Mouse (Mus musculus): ENCODE data around the gene Slc27a1. TPM values are rescaled to one million over a fixed set of nuclear protein-coding genes. Genes with fewer than 3 reads are reported as not detected.
A peak's percentile ranks its signal among the peaks of the same experiment; 100 is the strongest.

Slc27a1 gene
- total RNA-seq, 2 experiments from 2014 or later: 2.0 to 3.9 TPM

DNA sequence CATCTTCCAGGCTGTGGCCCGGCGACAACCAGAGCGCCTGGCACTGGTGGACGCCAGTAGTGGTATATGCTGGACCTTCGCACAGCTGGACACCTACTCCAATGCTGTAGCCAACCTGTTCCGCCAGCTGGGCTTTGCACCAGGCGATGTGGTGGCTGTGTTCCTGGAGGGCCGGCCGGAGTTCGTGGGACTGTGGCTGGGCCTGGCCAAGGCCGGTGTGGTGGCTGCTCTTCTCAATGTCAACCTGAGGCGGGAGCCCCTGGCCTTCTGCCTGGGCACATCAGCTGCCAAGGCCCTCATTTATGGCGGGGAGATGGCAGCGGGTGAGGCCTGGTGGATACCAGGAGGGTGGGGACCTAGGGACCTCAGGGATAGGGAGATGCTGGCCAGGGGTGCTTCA is 10.8 kb downstream of the Slc27a1 start:
- no peak for ATAC-seq (ENCODE audit: poor library complexity, severe bottlenecking)

DNA sequence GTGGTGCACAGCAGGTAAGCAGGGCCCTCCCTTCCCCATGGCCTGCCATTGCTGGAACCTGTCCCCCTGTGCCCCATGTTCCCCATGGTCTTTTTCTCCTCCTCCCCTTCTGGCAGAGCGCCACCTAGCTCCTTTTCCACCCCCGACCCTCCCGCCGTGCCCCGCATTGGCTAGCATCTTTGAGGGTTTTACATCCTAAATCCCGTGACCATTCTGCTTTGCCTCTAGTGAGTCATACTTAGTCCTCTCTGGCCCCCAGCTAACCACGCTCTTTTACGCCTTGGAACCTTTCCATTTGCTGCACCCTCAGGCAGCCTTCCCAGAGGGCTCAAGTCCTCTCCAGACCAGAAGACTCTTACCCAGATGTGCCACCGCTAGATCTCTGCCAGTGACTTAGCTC is 11.5 kb downstream of the Slc27a1 start:
- ATAC-seq (ENCODE audit: poor library complexity, severe bottlenecking): no peak

DNA sequence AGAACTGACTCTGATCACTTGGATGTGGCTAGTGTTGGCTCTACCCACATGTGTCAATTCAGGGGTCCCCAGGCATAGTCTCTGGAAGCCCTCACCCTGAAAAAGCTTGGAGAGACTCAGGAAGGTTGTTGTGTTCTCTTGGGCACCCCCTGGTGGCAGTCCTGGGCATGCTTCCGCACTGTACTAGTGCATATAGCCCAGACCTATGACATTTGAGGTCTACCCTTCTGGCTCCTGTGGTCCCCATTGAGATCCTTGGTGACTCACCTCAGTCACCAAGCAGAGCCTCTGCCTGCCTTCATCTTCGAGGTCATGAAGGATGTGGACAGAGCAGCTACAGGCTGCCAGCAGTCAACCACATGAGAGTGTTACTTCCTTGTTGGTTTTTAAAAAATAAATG is 18.2 kb downstream of the Slc27a1 start:
- ATAC-seq (ENCODE audit: poor library complexity, severe bottlenecking): peak; percentile 50

DNA sequence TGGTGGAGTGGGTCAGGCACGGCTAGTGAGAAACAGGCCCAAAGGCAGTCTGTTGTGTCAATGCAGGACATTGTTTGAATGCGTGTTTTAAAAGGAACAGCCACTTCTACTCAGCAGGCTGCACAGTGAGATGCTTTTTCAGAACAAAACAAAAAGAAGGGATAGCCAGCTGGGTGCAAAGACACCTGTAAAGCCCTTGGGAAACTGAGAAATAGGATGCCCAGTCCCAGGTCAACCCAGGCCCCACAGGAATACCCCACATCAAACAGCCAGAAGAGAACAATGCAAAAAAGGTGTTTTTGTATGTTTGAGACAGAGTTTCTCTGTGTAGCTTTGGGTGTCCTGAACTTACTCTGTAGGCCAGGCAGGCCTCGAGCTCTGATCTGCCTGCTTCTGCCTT is 20.1 kb downstream of the Slc27a1 start:
- ATAC-seq (ENCODE audit: poor library complexity, severe bottlenecking): no peak

DNA sequence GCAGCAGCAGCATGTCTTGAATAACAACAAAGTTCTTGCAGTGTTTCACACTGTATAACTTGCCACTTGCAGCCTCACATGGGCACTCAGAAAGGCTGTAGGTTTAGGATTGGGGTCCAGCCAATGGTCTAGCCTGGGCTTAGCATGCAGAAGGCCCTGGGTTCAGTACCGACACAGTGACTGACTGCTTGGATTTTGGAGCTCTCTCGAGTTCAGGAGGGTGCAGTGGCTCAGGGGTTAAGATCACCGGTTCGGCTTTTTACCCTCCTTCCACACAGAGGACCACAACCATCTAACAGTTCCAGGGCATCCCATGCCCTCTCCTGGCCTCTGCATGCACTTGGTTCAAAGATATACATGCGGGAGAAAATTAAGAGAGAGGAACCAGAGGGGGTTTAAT is 22.3 kb downstream of the Slc27a1 start:
- ATAC-seq (ENCODE audit: poor library complexity, severe bottlenecking): no peak

DNA sequence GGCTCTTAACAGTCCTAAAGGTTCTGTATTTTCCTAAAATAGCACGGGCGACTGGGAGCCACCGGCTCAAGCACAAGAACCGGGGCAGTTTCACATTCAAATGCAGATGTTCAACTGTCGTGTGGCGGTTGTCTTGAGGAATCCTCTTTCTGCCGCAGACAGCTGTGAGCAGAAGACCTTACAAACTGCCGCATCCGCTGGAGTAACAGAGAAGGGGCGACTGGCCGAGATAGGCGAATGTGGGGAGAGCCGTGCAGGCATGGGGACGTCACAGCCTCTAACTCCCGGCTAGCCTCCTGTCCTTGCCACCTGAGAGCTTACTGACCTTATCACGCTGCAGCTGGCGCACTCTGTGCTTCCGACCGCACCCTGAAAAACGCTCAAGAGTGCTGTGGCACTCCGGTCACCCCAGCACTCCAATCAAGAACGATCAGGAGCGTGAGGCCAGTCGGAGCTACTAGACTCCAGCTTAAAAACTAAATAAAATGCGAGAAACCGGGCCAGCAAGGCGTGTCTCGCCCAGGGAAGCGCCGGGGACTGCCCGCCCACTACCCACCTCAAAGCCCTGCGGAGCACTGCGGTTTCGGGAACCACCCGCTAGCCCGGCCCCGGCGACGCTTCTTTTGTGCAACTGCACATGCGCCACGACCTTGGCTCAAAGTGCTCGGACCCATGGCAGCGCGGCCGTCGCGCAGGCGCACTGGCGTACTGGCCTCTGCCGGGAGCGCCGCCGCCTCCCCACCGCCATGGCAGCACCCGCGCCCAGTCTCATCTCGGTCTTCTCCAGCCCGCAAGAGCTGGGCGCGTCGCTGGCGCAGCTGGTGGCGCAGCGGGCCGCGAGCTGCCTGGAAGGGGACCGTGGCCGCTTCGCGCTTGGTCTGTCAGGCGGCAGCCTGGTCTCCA is 23.0 kb downstream of the Slc27a1 start, which contains the start of gene Pgls:
Pgls (plus strand) TSS at position 706 of the 903 bp plus-strand sequence.
- ATAC-seq (ENCODE audit: poor library complexity, severe bottlenecking): peak; percentile 71

DNA sequence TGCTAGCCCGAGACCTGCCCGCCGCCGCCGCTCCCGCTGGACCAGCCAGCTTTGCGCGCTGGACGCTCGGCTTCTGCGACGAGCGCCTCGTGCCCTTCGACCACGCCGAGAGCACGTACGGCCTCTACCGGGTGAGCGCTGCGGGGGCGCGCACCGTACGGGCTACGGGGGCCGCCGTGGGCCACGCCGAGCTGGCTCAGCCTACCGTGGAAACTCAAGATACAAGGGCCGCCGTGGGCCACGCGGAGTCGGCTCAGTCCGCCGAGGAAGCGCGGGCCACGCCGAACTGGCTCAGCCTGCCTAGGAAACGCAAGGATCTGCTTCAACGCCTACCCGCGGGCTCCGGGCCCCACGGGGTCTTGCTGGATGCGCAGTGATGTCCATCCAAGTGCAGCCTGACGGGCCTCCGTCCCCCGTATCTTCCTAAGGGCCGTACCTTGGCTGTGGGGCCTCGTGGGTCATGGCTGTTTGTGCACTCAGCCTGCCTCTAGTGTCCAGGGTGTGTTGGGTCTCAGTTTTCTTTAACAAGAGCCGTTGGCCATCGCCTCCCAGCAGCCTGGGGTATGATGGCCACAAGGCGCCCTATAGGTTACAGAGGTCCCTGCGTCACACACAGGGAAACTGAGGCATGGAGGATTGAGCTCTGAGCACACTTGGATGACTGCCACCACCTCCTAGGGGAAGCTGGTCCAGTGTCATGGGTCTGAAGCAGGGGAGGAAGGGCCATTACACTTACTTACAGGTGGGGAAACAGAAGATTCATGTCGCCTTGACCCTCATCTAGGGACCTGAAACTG is 23.9 kb downstream of the Slc27a1 start:
- peak; percentile 19; the same call in 1 of the 2 replicates for ATAC-seq (ENCODE audit: poor library complexity, severe bottlenecking)

DNA sequence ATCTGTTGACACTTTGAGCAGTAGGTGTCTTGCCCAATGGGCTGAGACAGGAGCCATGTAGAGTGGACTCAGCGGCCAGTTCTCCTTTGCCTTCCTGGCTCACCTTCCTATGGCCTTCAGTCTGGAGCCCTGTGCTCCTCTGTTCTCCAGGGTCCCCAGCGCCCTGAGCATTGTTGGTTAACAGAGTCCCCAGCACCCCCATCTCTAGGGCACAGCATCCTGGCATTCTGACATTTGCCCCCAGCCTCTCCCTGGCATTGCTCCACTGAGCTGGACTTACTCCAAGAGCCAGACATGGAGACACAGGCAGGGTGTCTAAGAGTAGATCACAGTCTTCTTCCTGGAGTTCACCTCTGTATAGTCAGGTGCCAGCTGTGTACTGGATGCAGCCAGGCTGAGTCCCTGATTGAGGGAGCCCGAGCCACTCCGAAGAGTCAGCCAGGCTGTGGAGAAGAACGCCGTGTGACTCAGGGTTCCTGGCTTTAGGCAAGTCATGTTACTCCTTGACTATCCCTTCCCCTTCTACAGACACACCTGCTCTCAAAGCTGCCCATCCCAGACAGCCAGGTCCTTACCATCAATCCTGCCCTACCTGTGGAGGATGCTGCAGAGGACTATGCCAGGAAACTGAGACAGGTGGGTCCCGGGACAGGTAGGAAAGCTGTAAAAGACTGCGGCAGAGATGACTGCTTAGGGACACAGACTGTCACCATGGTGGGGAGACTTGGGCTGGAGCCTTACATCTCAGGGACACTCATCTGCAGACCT is 25.1 kb downstream of the Slc27a1 start:
- ATAC-seq (ENCODE audit: poor library complexity, severe bottlenecking): no peak

DNA sequence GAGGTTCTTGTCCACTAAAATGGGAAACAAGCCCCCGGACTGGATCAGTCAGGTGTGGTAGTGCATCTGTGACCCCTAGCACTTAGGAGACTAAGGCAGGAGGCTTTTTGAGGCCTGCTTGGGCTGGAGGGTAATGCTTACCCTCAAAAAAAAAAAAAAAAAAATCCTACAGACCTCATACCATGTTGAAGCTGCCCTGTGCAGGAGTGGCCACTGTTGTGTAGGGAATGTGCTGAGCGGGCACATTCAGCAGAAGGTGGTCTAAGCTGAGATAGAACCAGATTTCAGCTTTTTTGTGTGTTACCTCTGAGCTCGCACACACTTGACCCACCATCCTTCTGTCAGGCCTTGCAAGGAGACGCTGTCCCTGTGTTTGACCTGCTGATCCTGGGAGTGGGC is 25.6 kb downstream of the Slc27a1 start:
- no peak for ATAC-seq (ENCODE audit: poor library complexity, severe bottlenecking)

DNA sequence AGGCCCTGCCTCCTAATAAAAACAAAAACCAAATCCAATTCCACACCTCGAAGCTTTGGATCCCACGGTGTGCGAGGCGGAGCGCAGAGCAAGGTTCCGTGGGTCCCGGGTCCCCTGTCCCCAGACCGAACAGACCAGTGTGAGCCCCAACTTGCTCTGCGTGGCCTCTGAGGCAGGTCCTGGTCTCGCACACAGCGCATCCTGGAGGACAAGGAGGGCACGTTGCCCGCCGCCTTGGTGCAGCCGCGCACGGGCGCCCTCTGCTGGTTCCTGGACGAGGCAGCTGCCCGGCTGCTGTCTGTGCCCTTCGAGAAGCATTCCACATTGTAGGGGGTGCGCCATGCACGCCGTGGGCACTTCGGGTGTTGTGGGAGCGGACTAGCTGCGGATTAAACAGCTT is 27.2 kb downstream of the Slc27a1 start:
- peak; percentile 72 for ATAC-seq (ENCODE audit: poor library complexity, severe bottlenecking)

DNA sequence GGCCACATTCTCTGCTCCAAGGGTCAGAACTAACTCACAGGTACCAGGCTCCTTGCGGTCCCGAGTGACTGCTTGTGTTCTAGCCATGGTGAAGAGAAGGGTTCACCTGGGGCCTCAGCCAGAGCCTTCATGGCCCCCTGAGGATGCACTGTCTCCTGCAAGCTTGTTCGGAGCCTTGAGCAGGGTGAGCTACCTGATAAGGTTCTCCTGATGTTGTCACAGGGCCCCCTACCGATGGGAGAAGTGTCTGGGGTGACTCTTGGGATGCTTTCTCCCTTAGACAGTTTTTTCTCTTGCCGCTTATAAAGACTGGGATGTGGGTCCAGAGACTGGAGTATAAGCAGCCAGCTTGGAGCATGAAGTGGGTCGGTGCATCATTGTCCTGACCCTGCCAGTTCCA is 27.7 kb downstream of the Slc27a1 start:
- ATAC-seq (ENCODE audit: poor library complexity, severe bottlenecking): no peak

DNA sequence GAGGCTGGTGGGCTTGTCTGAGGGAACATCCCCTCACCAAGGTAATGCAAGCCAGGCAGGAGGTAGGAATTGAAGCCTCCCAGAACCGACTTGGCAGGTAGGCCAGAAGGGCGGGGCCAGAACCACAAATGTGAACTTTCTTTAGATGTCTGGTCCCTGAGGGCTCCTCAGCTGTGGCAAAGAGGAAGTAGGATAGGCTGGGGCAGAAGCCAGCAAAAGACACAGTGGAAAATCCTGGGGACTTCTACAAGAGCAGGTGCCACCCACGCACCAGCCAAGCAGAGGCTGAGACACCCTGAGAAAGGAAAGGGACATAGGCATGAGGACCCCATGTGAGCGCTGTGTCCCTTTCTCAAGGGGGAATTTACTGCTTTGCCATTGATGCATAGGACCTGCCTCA is 28.1 kb downstream of the Slc27a1 start:
- peak; percentile 19; the same call in 1 of the 2 replicates for ATAC-seq (ENCODE audit: poor library complexity, severe bottlenecking)

DNA sequence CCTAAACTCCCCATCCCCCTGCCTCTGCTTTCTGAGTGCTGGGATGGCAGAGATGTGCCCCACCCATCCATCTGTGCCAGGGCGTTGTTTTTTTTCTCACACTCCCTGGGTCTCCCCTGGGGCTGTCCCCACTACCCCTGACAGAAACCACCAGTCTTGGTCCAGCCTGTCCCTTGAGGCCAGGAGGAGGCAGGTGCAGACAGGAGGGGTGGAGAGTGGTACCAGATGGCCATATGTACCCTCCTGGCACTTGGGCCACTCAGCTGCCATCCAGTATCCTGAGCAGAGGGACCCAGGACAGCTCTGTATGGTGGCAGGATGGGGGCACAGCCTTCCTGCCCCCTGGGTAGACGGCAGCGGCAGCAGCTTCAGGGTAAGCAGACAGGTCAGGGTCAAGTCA is 28.8 kb downstream of the Slc27a1 start, which contains the start of gene Fam129c:
Fam129c (plus strand) TSS at position 198 of the 400 bp plus-strand sequence.
- ATAC-seq (ENCODE audit: poor library complexity, severe bottlenecking): no peak

DNA sequence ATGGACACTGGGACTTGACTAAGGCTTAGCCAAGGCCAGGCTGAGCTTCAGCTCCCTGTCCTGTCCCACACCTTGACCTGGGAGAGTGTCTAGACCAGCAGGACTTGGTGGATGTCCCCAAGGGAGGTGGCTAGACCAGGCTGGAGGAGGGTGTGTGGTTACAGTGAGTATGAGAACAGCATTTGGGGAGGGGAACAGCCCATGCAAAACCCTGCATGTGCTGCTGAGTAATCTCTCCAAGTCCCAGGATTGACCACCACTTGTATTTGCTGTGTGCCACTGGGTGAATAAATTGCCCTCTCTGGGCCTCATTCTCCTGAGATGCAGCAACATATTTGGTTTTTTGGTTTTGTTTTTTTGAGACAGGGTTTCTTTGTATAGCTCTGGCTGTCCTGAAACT is 29.7 kb downstream of the Slc27a1 start:
- ATAC-seq (ENCODE audit: poor library complexity, severe bottlenecking): no peak

DNA sequence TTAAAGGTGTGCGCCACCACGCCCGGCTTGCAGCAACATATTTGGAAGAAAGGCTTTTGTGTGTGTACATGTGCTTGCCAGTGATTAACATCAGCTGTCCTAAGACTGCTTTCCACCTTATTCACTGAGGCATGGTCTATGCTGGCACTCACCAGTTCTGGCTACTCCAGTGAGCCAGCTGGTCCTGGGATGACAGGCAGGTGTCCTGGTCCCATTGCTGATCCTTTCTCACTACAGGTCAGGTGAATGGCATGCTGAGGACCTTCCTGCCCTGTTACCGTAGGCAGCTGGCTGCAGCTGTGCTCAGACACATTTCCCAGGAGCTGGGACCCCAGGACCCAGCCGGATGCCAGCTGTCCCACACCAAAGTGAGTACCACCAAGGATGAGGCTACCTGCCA is 30.2 kb downstream of the Slc27a1 start:
- no peak for ATAC-seq (ENCODE audit: poor library complexity, severe bottlenecking)

DNA sequence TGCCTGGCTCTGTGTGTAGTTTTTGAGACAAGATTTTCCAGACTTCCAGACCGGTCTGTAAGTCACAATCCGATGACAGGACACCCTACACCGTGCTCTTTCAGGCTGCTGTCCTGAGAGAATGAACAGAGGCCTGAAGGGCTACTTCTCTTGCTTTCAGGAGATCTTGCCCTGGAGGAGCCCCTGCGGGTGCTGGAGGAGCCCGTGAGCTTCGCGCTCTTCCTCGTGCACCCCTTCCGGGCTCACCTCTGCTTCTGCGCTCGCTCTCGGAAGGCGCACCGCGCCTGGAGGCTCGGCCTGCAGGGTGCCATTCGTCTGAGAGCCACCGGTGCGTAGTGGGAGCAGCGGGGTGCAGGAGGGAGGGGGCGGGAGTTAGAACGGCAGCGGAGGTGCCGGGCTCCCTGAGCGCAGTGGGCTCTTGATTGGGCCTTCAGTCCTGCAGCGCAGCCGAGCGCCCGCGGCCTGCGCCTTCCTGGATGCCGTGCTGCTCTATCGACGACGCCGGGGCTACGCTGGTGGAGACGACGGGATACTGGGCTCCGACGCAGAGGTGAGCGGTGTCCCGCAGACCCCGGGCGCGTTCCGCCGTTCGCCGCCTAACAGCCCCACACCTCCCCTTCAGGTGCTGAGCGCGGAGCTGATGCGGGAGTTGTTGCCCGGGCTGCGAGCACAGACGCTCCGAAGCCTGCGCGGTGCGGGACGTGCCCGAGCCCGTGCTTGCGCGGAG is 33.4 kb downstream of the Slc27a1 start:
- peak; percentile 13; the same call in 1 of the 2 replicates for ATAC-seq (ENCODE audit: poor library complexity, severe bottlenecking)

DNA sequence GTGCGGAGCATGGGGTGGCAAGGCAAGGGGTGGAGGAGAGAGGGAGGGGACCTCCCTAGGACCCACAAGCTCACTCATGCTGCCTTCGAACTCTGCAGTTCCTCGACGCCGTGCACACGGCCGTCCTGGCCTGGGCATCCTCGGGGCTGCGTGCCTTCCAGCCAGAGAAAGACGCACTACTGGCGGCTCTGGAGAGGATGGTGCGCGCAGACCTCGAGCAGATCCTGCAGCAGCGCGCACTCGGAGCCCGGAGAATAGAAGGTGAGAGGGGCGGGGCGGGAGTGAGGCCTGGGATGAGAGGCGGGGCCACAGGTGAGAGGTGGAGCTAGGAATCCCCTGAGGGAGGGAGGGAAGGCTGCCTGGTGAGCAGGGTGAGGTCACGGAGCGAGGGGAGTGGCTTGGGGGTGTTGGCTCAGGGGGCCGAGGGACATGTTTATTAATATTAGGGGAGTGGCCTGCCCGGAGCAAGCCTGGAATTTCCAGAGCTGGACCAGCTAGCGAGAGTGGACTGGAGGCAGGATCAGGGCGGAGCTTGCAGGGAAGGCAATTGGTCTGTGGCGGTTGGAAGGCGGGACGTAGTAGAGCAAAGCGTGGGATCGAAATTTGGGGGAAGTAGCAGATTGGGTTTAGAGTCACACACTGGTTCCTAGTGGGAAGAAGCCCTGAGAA is 34.1 kb downstream of the Slc27a1 start:
- peak; percentile 61 for ATAC-seq (ENCODE audit: poor library complexity, severe bottlenecking)

DNA sequence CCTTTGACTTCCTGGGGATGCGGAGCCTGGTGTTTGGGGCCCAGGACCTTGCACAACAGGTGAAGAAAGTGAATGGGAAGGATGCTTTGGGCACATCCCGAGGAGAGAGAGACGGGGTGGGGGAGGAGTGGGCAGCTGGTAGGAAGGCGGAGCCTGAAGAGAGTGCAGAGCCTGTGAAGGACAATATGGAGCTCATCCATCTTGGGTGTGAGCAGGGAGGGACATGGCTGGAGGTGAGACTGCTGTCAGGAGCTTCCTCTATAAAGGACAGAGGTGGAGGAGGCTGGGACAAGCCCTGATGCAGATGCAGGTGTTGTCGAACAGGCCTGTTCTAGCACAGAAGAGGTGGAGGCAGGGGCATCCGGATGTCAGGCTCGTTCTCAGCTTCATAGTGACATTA is 35.3 kb downstream of the Slc27a1 start:
- no peak for ATAC-seq (ENCODE audit: poor library complexity, severe bottlenecking)

DNA sequence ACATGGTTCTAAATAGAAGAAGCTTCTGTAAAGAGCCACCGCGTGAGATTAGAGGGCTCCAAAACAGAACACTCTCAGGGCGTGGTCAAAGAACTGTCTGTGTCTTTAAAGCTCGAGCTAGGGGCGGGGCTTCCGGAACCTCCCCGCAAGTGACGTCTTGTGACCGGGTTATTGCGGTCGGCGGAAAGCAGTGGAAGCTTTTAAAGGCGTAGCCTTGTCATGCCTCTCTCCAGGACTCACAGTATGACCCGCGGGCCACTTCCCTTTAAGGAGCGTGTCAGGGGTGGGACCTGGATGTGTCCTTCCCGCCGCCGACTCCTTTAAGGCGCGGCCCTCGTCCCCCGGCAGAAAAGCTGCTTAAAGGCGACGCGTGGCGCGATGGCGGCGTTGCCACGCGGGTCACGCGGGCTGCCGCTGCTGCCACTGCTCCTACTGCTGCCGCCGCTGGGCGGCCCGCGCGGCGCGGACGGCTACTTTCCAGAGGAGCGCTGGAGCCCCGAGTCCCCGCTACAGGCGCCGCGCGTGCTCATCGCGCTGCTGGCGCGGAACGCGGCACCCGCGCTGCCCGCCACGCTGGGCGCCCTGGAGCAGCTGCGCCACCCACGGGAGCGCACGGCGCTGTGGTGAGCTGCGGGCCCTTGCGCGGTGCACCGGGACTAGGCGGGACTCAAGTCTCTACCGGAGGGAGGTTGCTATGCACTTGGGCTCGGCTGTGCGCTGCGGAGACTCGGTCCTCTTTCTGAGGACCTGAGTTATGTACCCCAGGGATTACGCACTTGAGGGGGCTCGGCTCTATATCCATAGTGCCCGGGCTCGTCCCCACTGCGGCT is 42.4 kb downstream of the Slc27a1 start, which contains the start of gene Colgalt1:
Colgalt1 (plus strand) TSS at position 177 of the 830 bp plus-strand sequence.
- ATAC-seq (ENCODE audit: poor library complexity, severe bottlenecking): peak; percentile 92

Data from megakaryocyte, adult 5-6 weeks (primary cell).